Mouse (Mus musculus): ENCODE measurements around the gene Txndc5.

Txndc5 gene

GRCm38 (mm10) chr13:38526116-38526515 lies 2.5 kb downstream of the Txndc5 start:
- no peak for DNase-seq (ENCODE audit: extremely low spot score, low spot score)

DNA sequence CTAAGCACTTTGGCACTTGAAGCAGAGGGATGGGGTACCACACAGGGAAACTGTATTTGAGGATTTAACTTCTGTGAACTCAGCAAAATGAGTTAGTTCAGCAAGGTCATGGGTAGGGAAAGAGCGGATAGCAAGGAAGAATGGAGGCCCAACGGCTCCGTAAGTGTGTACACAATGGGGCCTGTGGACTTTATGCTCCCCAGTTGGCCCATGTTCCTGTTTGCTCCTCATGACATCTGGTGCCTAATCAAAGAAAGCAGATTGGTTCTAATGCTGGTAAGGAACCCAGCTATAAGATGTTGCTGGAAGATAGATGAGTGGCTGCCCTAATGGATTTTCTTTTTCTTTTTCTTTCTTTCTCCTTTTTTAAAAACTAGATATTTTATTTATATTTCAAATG lies 3.4 kb downstream of the Txndc5 start:
- no peak for DNase-seq (ENCODE audit: extremely low spot score, low spot score)

DNA sequence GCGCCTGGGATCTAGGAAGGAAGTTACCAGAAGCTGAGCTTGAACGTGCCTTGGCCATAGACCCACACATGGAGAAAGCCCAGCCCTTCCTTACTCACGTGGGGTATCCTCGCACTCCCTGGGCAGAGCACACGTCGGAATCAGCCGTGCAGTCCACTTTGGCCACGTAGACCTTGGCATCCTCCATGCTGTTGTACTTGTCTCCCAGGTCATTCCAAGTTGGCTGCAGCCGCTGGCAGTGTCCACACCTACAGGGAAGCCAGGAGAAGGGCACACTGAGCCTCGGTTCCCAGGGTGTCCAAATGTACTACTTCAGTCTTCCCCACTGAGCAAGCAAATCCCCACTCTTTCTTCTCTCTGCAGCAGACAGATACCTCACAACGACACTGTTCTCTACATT lies 5.4 kb downstream of the Txndc5 start:
- no peak for DNase-seq (ENCODE audit: extremely low spot score, low spot score)

DNA sequence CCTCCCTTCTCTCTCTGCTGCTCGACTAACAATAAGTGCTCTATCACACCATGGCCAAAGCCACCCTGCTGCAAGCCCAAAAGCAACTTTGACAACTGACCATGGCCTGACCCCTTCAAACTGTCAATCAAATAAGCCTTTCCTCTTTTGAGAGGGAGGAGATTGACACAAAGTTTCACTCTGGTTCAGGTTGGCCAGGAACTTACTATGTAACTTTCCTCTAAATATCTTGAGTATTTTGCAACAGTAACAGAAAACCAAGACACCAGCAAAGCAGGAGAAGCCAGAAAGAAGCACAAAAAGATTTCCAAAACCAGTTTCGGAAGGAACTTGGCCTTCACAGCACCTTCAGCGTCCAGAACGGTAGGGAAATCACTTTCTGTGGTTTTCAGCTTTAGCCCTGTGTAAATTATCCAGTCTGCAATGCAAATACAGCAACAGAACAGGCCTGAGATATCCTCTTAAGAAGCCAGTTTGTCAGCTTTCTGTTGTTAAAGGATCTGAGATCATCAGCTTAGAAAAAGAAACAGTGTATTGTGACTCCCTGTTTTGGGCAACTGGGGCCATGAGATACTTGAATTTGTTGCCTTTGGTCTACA lies 6.5 kb downstream of the Txndc5 start:
- DNase-seq (ENCODE audit: extremely low spot score, low spot score) = no peak

- no peak for DNase-seq (ENCODE audit: extremely low spot score, low spot score)
These were observed 8.3 kb downstream of the Txndc5 start for GRCm38 (mm10) chr13:38520299-38520698.

DNA sequence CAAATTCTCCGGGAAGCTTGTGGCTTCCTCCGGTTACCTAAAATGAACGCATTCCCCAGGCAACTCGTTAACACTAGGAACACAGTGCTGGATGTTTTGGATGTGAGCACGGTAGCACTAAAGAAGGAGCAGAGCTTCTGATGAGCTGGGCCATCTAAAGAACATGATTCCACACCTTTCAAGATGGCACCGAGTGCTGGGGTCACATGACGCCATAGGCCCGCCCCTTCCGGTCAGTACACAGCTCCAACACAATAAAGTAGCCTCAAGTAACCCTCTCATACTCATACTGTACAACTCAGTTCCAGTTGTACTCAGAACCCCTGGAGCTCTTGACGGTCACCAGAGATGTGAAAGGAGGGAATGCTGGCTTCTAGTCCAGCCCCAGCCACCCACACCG lies 12.0 kb downstream of the Txndc5 start:
- DNase-seq (ENCODE audit: extremely low spot score, low spot score) = no peak

- no peak for DNase-seq (ENCODE audit: extremely low spot score, low spot score)
These were observed 12.8 kb downstream of the Txndc5 start for GRCm38 (mm10) chr13:38515845-38516244.

DNA sequence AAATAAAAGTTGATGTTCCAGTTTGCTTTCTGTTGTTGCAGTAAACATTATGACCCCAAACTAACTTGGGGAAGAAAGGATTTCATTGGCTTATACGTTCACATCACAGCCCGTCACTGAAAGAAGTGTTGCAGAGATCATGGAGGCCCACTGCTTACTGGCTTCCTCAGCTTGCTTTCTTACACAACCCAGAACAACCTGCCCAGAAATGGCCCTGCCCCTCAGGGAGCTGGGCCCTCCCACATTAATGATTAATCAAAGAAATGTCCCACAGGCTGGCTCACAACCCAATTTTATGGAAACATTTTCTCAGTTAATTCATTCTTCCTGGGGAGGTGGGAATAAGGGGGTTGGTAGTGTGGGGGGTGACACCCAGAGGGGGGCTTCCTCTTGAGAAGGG lies 13.2 kb downstream of the Txndc5 start:
- DNase-seq (ENCODE audit: extremely low spot score, low spot score) = no peak

DNA sequence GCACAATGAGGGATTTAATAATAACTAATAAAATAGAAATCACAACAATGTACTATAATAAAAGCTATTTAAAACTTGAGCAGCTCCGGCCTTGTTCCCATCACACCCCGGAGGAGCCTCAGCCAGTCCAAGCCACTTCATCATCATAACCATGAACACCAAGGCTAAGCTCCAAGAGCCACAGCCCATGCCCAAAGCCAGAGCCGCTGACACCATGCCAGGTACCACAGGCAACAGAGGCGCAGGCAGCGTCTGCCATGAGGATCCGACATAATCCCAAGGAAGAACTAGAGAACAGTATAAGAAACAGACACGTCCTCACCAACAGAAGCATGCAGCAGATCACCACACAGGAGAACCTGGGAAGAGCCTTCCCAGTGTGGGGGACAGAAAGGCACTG lies 14.7 kb downstream of the Txndc5 start:
- no peak for DNase-seq (ENCODE audit: extremely low spot score, low spot score)

- no peak for DNase-seq (ENCODE audit: extremely low spot score, low spot score)
These were observed 16.6 kb downstream of the Txndc5 start for GRCm38 (mm10) chr13:38511979-38512378.

GRCm38 (mm10) chr13:38509681-38510341 lies 18.8 kb downstream of the Txndc5 start:
- no peak for DNase-seq (ENCODE audit: extremely low spot score, low spot score)

- DNase-seq (ENCODE audit: extremely low spot score, low spot score) = no peak
These were observed 21.7 kb downstream of the Txndc5 start for GRCm38 (mm10) chr13:38506936-38507335.

- peak; percentile 21 for DNase-seq (ENCODE audit: extremely low spot score, low spot score)
These were observed 22.3 kb downstream of the Txndc5 start for GRCm38 (mm10) chr13:38506320-38506719.

DNA sequence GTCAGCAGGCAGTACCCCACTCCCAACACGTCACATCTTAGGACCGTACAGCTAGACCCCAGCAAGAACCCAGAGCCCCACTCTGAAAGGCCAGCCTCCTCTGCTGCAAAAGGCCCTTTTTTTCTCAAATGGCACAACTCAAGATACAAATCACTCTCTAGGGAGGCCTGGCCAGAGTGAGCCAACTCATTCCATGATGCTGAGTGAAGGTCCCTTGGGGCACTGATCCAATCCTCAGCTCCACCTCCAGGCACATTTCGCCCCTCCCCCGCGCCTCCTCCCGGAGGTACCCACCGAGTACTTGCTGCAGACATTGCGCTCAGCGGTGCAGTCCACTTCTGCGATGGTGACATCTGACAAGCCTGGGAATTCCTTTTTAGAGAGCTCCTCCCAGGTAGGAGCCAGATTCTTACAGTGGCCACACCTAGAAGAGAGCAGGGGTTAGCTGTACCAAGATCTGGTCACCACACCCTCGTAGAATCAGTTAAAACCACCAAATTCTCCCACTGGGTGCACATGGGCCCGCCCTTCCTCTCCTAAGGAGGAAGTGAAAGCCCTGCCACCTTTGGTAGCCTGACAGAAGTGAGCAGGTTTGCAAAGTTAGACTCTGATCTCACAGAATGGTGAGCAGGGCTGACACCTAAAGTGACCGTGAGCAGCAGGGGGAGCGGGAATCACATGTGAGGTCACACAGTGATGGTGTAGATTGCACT lies 25.3 kb downstream of the Txndc5 start:
- no peak for DNase-seq (ENCODE audit: extremely low spot score, low spot score)

- DNase-seq (ENCODE audit: extremely low spot score, low spot score) = no peak
These were observed 27.3 kb downstream of the Txndc5 start for GRCm38 (mm10) chr13:38501314-38501713.

DNA sequence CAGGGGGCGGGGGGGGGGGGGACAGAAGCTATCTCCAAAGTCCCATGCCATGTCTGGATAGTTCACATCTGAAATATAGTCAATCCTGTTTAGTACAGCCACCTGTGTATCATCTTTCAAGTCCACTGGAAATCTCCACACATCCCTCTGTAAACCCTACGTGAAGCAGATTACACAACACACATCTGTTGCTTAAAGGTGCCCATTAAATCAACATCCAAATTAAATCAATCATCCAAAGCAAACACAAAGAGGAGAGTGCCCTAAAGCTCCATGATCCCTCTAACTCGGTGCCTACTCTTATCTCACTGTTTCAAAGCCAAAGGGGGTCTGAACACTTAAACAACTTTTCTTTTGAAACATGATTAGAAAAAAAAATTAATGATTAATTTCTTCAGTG lies 31.9 kb downstream of the Txndc5 start:
- no peak for DNase-seq (ENCODE audit: extremely low spot score, low spot score)

- DNase-seq (ENCODE audit: extremely low spot score, low spot score) = no peak
These were observed 41.9 kb downstream of the Txndc5 start for GRCm38 (mm10) chr13:38486767-38487166.

- no peak for DNase-seq (ENCODE audit: extremely low spot score, low spot score)
These were observed 43.9 kb downstream of the Txndc5 start for GRCm38 (mm10) chr13:38484701-38485100.

GRCm38 (mm10) chr13:38481021-38481420 lies 47.6 kb downstream of the Txndc5 start:
- no peak for DNase-seq (ENCODE audit: extremely low spot score, low spot score)

GRCm38 (mm10) chr13:38476936-38477335 lies 51.7 kb downstream of the Txndc5 start:
- DNase-seq (ENCODE audit: extremely low spot score, low spot score) = no peak

- no peak for DNase-seq (ENCODE audit: extremely low spot score, low spot score)
These were observed 55.1 kb downstream of the Txndc5 start for GRCm38 (mm10) chr13:38473497-38473896.

- no peak for DNase-seq (ENCODE audit: extremely low spot score, low spot score)
These were observed 56.0 kb downstream of the Txndc5 start for GRCm38 (mm10) chr13:38472636-38473035.

GRCm38 (mm10) chr13:38470882-38471281 lies 57.7 kb downstream of the Txndc5 start:
- DNase-seq (ENCODE audit: extremely low spot score, low spot score) = no peak

Data from neural tube, embryonic 10.5 days (tissue).